Mouse (Mus musculus) forebrain, postnatal 0 days (tissue): ENCODE measurements around the gene Htatip2. TPM values are rescaled to one million over a fixed set of nuclear protein-coding genes. Genes with fewer than 3 reads are reported as not detected.

Experiments used
- ATAC-seq: fragments of 200-750 bp; cut with Nextera tagmentation; 2 replicates; pipeline ENCODE4 v1.8.0; 2017; ENCODE audit warnings: mild to moderate bottlenecking, moderate library complexity
- DNase-seq: peaks from one replicate; pipeline ENCODE4 v3.0.0-alpha.2; 2015
- H3K27ac ChIP-seq: fragments of 300-500 bp; sonication (generic); 2 replicates; pipeline ENCODE4 v1.5.1; 2014; ENCODE audit warnings: low read depth, mild to moderate bottlenecking, antibody characterized with exemption, low read length, moderate library complexity, mixed read lengths
- H3K27me3 ChIP-seq: fragments of 300-500 bp; sonication (generic); 2 replicates; pipeline ENCODE4 v1.6.1; 2014; ENCODE audit warnings: mild to moderate bottlenecking, low read length, mixed read lengths; ENCODE audit not compliant: insufficient read depth
- H3K36me3 ChIP-seq: fragments of 300-500 bp; sonication (generic); 2 replicates; pipeline ENCODE4 v1.6.1; 2014; ENCODE audit warnings: mild to moderate bottlenecking, moderate library complexity; ENCODE audit not compliant: insufficient read depth
- H3K4me1 ChIP-seq: fragments of 300-500 bp; sonication (generic); 2 replicates; pipeline ENCODE4 v1.6.1; 2014; ENCODE audit warnings: antibody characterized with exemption; ENCODE audit not compliant: insufficient read depth
- H3K4me2 ChIP-seq: fragments of 300-500 bp; sonication (generic); 2 replicates; pipeline ENCODE4 v1.6.1; 2014; ENCODE audit warnings: low read depth, mild to moderate bottlenecking, moderate library complexity
- H3K4me3 ChIP-seq: fragments of 300-500 bp; sonication (generic); 2 replicates; pipeline ENCODE4 v1.5.1; 2014; ENCODE audit warnings: low read depth, low read length, mixed read lengths
- H3K9ac ChIP-seq: fragments of 300-500 bp; sonication (generic); 2 replicates; pipeline ENCODE4 v1.6.1; 2014; ENCODE audit warnings: mild to moderate bottlenecking
- H3K9me3 ChIP-seq: fragments of 300-500 bp; sonication (generic); 2 replicates; pipeline ENCODE4 v1.6.1; 2016; ENCODE audit warnings: low read length
- CTCF ChIP-seq: sonication (generic); IDR thresholded peaks from 2 replicates; pipeline ENCODE4 v1.5.1; 2016; ENCODE audit warnings: antibody characterized with exemption, control low read depth, low read depth
- WGBS: fragments of 180-500 bp; shearing (Covaris S2); extraction: QIAGEN DNeasy Blood & Tissue Kit; methylation state at CpG from one replicate; pipeline ENCODE4 v1.1.7; 2014; 5-methylcytosine and 5-hydroxymethylcytosine counted together
- polyA plus RNA-seq: library from polyadenylated mRNA; unstranded; fragments of >200 nt; fragmentation: Nextera tagmentation; extraction: Ambion mirVana; gene quantifications from 2 replicates; pipeline ENCODE4 v1.2.1, GENCODE M21; 2015
- total RNA-seq: library from RNA; depleted of rRNA; stranded (reverse); fragments of >200 nt; gene quantifications from 2 replicates; pipeline ENCODE4 v1.2.3, GENCODE M21; 2014; rRNA removed

Gene Htatip2
- total and polyA plus RNA-seq, 2 experiments from 2014 or later: 1.1 to 5.5 TPM

GRCm38 (mm10) chr7:49821370-49821769, 62.5 kb downstream of the Htatip2 start:
- Histone ChIP-seq H3K36me3 (peaks cover 11% of the 10 kb centered on the region), H3K27me3 (no peaks in the 10 kb centered on the region), H3K9ac (no peak overlapping the region), H3K27ac (no peak overlapping the region), H3K4me2 (no peak overlapping the region), H3K4me1 (no peaks in the 10 kb centered on the region), H3K9me3 (no peaks in the 10 kb centered on the region), H3K4me3 (no peak overlapping the region)
- WGBS: 90% methylated on average over 1 of the region's 1 CpGs
- ATAC-seq: no peak
- no peak for DNase-seq
- no peak for TF ChIP-seq CTCF

DNA sequence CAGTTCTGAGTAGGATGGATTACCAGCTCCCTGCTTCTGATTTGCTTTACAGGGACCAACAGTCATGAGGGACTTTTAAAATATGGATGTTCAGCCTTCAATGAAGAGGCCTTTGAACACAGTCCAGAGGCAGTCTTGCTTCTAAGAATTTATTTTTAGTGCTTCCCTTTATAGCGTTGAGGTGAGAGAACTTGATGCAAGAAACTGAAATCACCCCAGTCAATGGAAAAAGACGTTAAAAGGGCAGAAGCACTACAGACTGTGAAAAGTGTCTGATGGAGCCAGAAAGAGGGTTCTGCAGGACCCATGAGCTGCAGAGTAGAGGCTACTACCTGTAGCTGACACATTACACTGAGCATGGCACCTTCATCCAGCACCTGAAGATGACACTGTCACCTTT, 63.1 kb downstream of the Htatip2 start:
- Histone ChIP-seq H3K27ac (no peak overlapping the region), H3K4me1 (no peaks in the 10 kb centered on the region), H3K27me3 (no peaks in the 10 kb centered on the region), H3K36me3 (peaks cover 16% of the 10 kb centered on the region), H3K4me2 (no peak overlapping the region), H3K9me3 (no peaks in the 10 kb centered on the region), H3K4me3 (no peak overlapping the region), H3K9ac (no peak overlapping the region)
- no peak for DNase-seq
- ATAC-seq: no peak
- TF ChIP-seq CTCF: no peak
- WGBS: 85% methylated on average over 2 of the region's 2 CpGs

Other genes starting within 250 kb of the Htatip2 start
- 0.08 and 0.33 TPM in 2 replicates for gene Dbx1, start 122.3 kb upstream of the Htatip2 start, total RNA-seq
- 0.15 and 0.61 TPM in 2 replicates for gene Dbx1, start 122.3 kb upstream of the Htatip2 start, polyA plus RNA-seq
- 55.5 and 60.6 TPM in 2 replicates for gene Prmt3, start 19.2 kb downstream of the Htatip2 start, total RNA-seq
- 41.4 and 42.3 TPM in 2 replicates for gene Prmt3, start 19.2 kb downstream of the Htatip2 start, polyA plus RNA-seq
- 0.10 TPM in 1 of 2 replicates, not detected in the other for gene Slc6a5, start 151.0 kb downstream of the Htatip2 start, total RNA-seq
- gene Slc6a5, start 151.0 kb downstream of the Htatip2 start, polyA plus RNA-seq: not detected in 2 replicates
- 41.7 and 56.3 TPM in 2 replicates for gene Nell1, start 215.7 kb downstream of the Htatip2 start, total RNA-seq
- 20.5 and 32.6 TPM in 2 replicates for gene Nell1, start 215.7 kb downstream of the Htatip2 start, polyA plus RNA-seq